Mouse (Mus musculus) midbrain, embryonic 14.5 days (tissue): ENCODE data around the gene Angptl8. TPM values are rescaled to one million over a fixed set of nuclear protein-coding genes. Genes with fewer than 3 reads are reported as not detected.

Source experiments
- ATAC-seq: fragments of 200-750 bp; cut with Nextera tagmentation; 2 replicates; pipeline ENCODE4 v1.8.0; 2017; ENCODE audit warnings: moderate number of reproducible peaks, moderate library complexity; ENCODE audit not compliant: low FRiP score, low TSS enrichment
- DNase-seq: peaks from one replicate; pipeline ENCODE4 v3.0.0-alpha.2; 2015
- H3K27ac ChIP-seq: fragments of 300-500 bp; sonication (generic); replicated peaks from 2 replicates; pipeline ENCODE4 v1.5.1; 2014; ENCODE audit warnings: mild to moderate bottlenecking, low read depth, low read length, moderate library complexity
- H3K27me3 ChIP-seq: fragments of 300-500 bp; sonication (generic); 2 replicates; pipeline ENCODE4 v1.6.1; 2014; ENCODE audit warnings: low read length, control low read depth, mixed read lengths; ENCODE audit not compliant: control insufficient read depth, insufficient read depth
- H3K36me3 ChIP-seq: fragments of 300-500 bp; sonication (generic); 2 replicates; pipeline ENCODE4 v1.6.1; 2014; ENCODE audit warnings: low read length, control low read depth; ENCODE audit not compliant: control insufficient read depth, insufficient read depth
- H3K4me1 ChIP-seq: fragments of 300-500 bp; sonication (generic); 2 replicates; pipeline ENCODE4 v1.6.1; 2014; ENCODE audit warnings: mild to moderate bottlenecking, antibody characterized with exemption, low read length, control low read depth; ENCODE audit not compliant: control insufficient read depth, insufficient read depth
- H3K4me2 ChIP-seq: fragments of 300-500 bp; sonication (generic); 2 replicates; pipeline ENCODE4 v1.6.1; 2014; ENCODE audit warnings: mild to moderate bottlenecking, low read length, moderate library complexity
- H3K4me3 ChIP-seq: fragments of 300-500 bp; sonication (generic); replicated peaks from 2 replicates; pipeline ENCODE4 v1.5.1; 2014; ENCODE audit warnings: low read depth, low read length
- H3K9ac ChIP-seq: fragments of 300-500 bp; sonication (generic); replicated peaks from 2 replicates; pipeline ENCODE4 v1.6.1; 2014; ENCODE audit warnings: mild to moderate bottlenecking, low read length, moderate library complexity
- H3K9me3 ChIP-seq: fragments of 300-500 bp; sonication (generic); 2 replicates; pipeline ENCODE4 v1.6.1; 2016; ENCODE audit warnings: low read length, control low read depth, mixed read lengths; ENCODE audit not compliant: control insufficient read depth
- WGBS: fragments of 180-500 bp; shearing (Covaris S2); extraction: QIAGEN DNeasy Blood & Tissue Kit; methylation state at CpG from one replicate; pipeline ENCODE4 v1.1.7; 2014; 5-methylcytosine and 5-hydroxymethylcytosine counted together
- polyA plus RNA-seq: library from polyadenylated mRNA; unstranded; fragments of >200 nt; fragmentation: Nextera tagmentation; extraction: Ambion mirVana; gene quantifications from 2 replicates; pipeline ENCODE4 v1.2.1, GENCODE M21; 2014

Angptl8 gene
- polyA plus RNA-seq, 1 experiment from 2014 or later: 0.34 TPM

DNA sequence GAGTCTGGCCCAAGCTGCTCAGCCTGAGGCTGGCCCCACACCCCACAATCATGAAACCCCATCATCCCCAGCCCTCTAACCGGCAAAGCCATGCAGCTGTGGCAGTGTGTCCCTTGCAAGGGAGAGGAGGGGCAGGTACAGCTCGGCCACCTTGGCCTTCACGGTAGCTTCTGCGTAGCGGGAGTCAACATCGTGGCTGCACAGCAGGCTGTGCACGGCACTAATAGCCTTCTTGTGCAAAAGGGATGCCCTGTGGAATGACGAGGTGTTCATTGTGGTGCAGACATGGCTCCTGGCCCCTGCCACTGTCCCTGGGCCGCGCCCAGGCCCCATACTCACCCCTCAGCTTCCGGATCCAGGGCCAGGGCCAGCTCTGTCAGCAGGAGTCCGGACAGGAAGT lies 15.1 kb upstream of the Angptl8 start:
- H3K9me3 ChIP-seq: no peaks in the 10 kb centered on the region
- H3K4me3 ChIP-seq: no peak overlapping the region
- WGBS: 87% methylated on average over 12 of the region's 12 CpGs
- no peaks in the 10 kb centered on the region for H3K36me3 ChIP-seq
- no peak overlapping the region for H3K9ac ChIP-seq
- no peak overlapping the region for H3K4me2 ChIP-seq
- no peak for DNase-seq
- no peaks in the 10 kb centered on the region for H3K4me1 ChIP-seq
- no peak for ATAC-seq
- no peaks in the 10 kb centered on the region for H3K27me3 ChIP-seq
- no peak overlapping the region for H3K27ac ChIP-seq

DNA sequence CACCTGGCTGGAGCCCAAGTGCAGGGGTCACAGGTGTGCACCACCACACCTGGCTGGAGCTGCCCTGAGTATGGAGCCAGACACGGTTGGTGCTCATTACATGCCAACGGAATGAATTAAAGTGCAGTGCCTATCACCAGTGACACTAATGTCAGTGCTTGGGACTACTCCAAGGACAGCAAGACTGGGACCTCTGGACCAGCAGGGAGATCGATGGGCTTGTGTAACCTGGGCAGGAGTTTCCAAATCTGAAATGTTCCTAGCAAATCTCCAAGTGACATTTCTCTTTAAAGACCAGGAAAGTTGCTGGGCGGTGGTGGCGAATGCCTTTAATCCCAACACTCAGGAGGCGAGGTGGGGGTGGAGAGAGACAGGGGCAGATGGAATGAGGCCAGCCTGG lies 12.6 kb upstream of the Angptl8 start:
- no peaks in the 10 kb centered on the region for H3K36me3 ChIP-seq
- WGBS: 83% methylated on average over 6 of the region's 6 CpGs
- no peak for ATAC-seq
- no peak overlapping the region for H3K27ac ChIP-seq
- no peaks in the 10 kb centered on the region for H3K4me1 ChIP-seq
- no peak overlapping the region for H3K9ac ChIP-seq
- no peak for DNase-seq
- H3K4me3 ChIP-seq: no peak overlapping the region
- H3K4me2 ChIP-seq: no peak overlapping the region
- H3K9me3 ChIP-seq: no peaks in the 10 kb centered on the region
- H3K27me3 ChIP-seq: no peaks in the 10 kb centered on the region

DNA sequence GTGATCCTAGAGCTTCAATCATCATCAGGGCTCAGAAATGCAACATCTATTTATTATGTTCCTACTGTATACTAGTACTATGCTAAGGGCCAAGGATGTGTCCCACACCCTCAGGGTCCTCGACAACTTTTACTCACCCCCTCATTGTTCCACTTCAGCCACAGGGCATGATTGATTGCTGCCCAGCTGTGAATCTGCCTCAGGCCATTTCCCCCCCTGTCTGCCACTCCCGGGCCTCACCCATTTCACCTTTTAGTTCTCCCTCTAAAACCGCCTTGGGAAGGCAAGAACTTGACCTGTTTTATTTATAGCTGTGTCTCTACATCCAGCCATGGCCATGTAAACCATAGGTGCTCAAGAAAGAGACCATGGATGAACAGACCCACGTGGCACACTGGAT lies 11.4 kb upstream of the Angptl8 start:
- WGBS: 68% methylated on average over 4 of the region's 4 CpGs
- ATAC-seq (no peak), DNase-seq (no peak)
- Histone ChIP-seq H3K27ac (no peak overlapping the region), H3K9ac (no peak overlapping the region), H3K4me2 (no peak overlapping the region), H3K4me1 (no peaks in the 10 kb centered on the region), H3K9me3 (no peaks in the 10 kb centered on the region), H3K36me3 (no peaks in the 10 kb centered on the region), H3K4me3 (no peak overlapping the region), H3K27me3 (no peaks in the 10 kb centered on the region)

DNA sequence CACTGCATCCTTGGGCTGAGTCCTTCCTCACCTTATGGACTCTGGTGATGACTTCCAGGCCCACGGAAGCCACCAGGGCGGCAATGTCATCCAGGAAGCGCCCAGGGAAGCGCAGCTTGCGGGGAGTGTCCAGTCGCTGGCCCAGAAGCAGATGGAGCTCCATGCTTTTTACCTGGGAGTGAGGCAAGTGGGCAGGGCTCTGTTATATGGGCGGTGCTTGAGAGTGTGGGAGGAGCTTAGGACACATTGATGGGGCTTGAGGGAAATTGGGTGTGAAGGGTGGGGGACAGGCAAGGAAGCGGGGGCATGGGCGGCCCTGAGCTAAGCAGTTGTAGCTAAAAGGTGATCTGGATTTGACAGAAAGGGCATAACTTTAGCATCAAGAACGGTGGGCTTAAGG lies 10.9 kb upstream of the Angptl8 start:
- H3K27me3 ChIP-seq: no peaks in the 10 kb centered on the region
- H3K4me1 ChIP-seq: no peaks in the 10 kb centered on the region
- ATAC-seq (no peak), DNase-seq (no peak)
- H3K27ac ChIP-seq: no peak overlapping the region
- no peaks in the 10 kb centered on the region for H3K9me3 ChIP-seq
- H3K9ac ChIP-seq: no peak overlapping the region
- H3K4me2 ChIP-seq: no peak overlapping the region
- 59% methylated on average over 10 of the region's 10 CpGs for WGBS
- no peak overlapping the region for H3K4me3 ChIP-seq
- H3K36me3 ChIP-seq: no peaks in the 10 kb centered on the region

DNA sequence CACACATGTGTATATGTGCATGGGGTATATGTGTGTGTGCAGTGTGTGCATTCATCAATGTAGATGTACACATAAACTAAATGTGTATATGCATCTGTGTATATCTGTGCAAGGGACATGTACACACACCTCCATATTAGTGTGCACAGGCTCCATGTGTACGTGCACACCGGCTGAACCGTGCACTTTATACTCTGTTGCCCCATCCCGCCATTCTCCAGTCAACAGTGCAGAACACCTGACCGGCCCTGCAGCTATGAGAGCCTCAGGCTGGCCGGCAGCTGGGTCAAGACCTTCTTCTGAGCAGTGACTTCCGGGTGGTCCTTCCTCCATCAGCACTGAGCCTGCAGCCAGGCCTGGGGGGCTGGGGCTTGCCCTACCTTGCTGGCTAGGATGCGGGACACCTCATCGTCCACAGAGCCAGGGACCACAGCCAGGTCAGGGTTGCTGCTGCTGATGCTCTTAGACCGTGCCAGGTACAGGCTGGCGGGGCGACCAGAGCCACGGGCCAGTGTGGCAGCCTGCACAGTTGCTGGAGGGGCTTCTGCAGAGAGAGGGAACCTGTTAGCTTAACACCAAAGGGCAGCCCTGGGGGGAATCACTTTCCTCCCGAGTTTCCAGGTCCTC lies 5.4 kb upstream of the Angptl8 start:
- H3K4me2 ChIP-seq: no peak overlapping the region
- H3K9me3 ChIP-seq: no peaks in the 10 kb centered on the region
- no peak overlapping the region for H3K9ac ChIP-seq
- WGBS: 87% methylated on average over 14 of the region's 14 CpGs
- no peak overlapping the region for H3K27ac ChIP-seq
- no peak for ATAC-seq
- H3K4me1 ChIP-seq: no peaks in the 10 kb centered on the region
- no peaks in the 10 kb centered on the region for H3K27me3 ChIP-seq
- no peak for DNase-seq
- H3K4me3 ChIP-seq: no peak overlapping the region
- no peaks in the 10 kb centered on the region for H3K36me3 ChIP-seq

DNA sequence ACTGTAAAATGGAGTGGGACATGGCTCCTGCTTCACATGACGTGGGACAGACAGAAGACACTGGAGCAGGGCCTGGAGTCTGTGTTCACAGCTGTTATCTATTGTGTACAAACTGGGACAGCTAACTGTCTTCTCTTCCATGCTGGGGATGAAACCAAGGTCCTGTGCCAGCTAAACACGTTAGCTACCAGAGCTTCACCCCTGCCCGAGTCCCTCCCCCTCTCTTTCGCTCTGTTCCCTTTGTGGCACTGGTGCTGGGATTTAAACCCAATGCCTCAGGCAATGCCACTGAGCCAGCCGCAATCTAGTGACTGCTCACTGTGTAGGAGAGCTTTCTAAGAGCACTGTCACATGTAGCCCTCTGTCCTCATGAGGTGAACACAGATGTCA lies 4.9 kb upstream of the Angptl8 start:
- DNase-seq (no peak), ATAC-seq (no peak)
- H3K4me2 ChIP-seq: no peak overlapping the region
- no peaks in the 10 kb centered on the region for H3K36me3 ChIP-seq
- H3K4me1 ChIP-seq: no peaks in the 10 kb centered on the region
- no peak overlapping the region for H3K27ac ChIP-seq
- no peaks in the 10 kb centered on the region for H3K9me3 ChIP-seq
- no peaks in the 10 kb centered on the region for H3K27me3 ChIP-seq
- H3K9ac ChIP-seq: no peak overlapping the region
- WGBS: 78% methylated on average over 5 of the region's 5 CpGs
- H3K4me3 ChIP-seq: no peak overlapping the region

DNA sequence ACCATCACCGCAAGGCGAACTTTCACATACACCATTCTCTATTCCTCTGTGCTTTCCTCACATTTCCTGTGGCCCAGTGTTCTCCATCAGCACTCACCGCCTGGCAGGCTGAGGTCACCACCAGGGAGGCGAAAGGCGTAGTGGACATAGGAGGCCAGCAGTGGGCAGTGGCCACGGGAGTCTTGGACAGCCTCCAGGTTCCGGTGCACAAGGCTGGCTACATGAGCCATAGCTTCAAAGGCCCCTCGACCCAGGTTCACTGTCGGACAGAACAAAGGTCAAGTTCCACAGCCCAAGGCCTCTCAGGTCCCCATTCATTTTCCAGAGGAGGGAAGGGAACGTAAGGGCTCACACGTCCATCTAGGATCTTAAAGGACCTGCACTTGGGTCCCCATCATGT lies 4.4 kb upstream of the Angptl8 start:
- Histone ChIP-seq H3K36me3 (no peaks in the 10 kb centered on the region), H3K4me2 (no peak overlapping the region), H3K27ac (no peak overlapping the region), H3K4me3 (no peak overlapping the region), H3K4me1 (no peaks in the 10 kb centered on the region), H3K9ac (no peak overlapping the region), H3K9me3 (no peaks in the 10 kb centered on the region), H3K27me3 (no peaks in the 10 kb centered on the region)
- ATAC-seq (no peak), DNase-seq (no peak)
- 88% methylated on average over 11 of the region's 11 CpGs for WGBS

DNA sequence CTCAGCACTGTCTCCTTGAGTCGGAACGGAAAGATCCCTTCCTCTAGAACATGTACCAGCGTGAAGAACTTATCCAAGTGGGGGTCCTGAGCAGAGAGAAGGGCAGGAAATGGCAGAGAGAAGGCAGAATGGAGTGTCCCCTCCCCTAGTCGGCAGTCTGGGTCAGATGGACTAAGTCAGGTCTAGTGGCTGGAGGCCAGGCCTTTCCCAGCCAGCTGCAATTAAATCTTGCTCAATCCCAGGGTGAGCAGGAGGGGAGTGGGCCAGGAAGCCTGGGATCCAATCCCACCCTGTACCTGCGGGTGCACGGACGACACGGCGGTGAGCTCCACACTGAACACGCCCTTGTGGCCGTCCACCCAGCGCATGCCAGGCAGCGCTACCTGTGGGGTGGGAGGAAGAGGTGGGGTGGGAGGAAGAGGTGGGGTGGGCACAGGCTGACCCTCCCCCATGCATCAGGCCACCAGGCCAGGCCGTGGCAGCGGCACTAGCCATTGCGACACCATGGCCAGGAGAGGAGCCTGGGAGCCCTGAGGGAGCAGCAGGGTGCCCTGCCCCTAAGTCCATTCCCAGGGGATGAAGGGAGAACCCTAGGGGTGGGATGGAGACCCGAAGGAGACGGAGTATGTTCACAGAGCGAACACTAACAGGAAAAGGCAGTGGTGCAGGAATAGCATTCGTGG lies 3.6 kb upstream of the Angptl8 start:
- ATAC-seq (no peak), DNase-seq (no peak)
- Histone ChIP-seq H3K9me3 (no peaks in the 10 kb centered on the region), H3K4me2 (no peak overlapping the region), H3K36me3 (no peaks in the 10 kb centered on the region), H3K27me3 (no peaks in the 10 kb centered on the region), H3K9ac (no peak overlapping the region), H3K27ac (no peak overlapping the region), H3K4me3 (no peak overlapping the region), H3K4me1 (no peaks in the 10 kb centered on the region)
- 93% methylated on average over 20 of the region's 20 CpGs for WGBS

DNA sequence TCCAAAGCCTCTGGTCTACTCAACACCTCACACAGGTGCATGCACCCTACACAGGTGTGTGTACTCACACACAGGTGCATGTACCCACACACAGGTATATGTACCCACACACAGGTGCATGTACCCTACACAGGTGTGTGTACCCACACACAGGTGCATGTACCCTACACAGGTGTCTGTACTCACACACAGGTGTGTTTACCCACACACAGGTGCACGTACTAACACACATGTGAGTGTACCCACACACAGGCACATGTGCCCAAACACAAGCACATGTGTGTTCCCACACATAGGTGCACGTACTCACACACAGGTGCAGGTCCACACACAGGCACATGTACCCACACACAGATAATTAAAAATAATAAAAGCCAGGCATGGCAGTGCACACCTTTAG lies 2.4 kb downstream of the Angptl8 start:
- no peak overlapping the region for H3K27ac ChIP-seq
- no peak overlapping the region for H3K4me2 ChIP-seq
- 92% methylated on average over 2 of the region's 2 CpGs for WGBS
- H3K9ac ChIP-seq: no peak overlapping the region
- ATAC-seq (no peak), DNase-seq (no peak)
- H3K36me3 ChIP-seq: no peaks in the 10 kb centered on the region
- no peaks in the 10 kb centered on the region for H3K9me3 ChIP-seq
- no peak overlapping the region for H3K4me3 ChIP-seq
- no peaks in the 10 kb centered on the region for H3K4me1 ChIP-seq
- no peaks in the 10 kb centered on the region for H3K27me3 ChIP-seq
